Mouse (Mus musculus) G1E (cell line): ENCODE data around the gene Fam131a.

Source experiments
- CTCF ChIP-seq: IDR thresholded peaks from 2 replicates; pipeline ENCODE4 v1.5.1; 2012; ENCODE audit warnings: low read depth, low read length, inconsistent platforms, mixed read lengths
- GATA1 ChIP-seq: IDR thresholded peaks from 2 replicates; pipeline ENCODE4 v1.6.1; 2012; ENCODE audit warnings: borderline replicate concordance, low read length, inconsistent platforms, mixed read lengths
- GATA2 ChIP-seq: IDR thresholded peaks from 2 replicates; pipeline ENCODE4 v1.6.1; 2012; ENCODE audit warnings: low read depth, low read length, inconsistent platforms, borderline replicate concordance
- POLR2AphosphoS5 ChIP-seq: IDR thresholded peaks from 2 replicates; pipeline ENCODE4 v1.6.1; 2012; ENCODE audit warnings: low read depth, low read length, inconsistent platforms; ENCODE audit not compliant: insufficient replicate concordance
- TAL1 ChIP-seq: conservative IDR thresholded peaks from 2 replicates; pipeline ENCODE4 v1.6.1; 2012; ENCODE audit warnings: low read depth, low read length, inconsistent platforms, mixed read lengths

DNA sequence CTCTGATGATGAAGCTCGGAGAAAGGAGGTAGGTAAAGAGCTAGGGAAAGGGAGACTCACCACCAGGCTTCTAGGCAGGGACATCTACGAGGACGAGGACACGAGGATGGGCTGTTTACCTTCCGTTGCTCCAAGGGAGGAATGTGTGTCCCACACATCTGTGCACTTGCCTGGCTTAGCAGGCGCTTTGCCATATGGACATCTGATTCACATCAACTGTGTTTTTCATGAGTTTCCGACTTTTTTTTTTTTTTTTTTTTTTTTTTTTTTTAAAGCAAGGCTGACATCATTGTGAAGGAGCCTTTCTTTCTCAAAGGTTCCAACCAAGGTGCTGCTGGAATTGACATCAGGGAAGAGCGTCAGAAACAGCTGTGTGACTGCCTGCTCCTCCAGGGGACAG, 57.5 kb downstream of the Fam131a start:
- no peak for TF ChIP-seq TAL1
- no peak for TF ChIP-seq CTCF
- TF ChIP-seq POLR2AphosphoS5 = no peak
- no peak for TF ChIP-seq GATA1
- TF ChIP-seq GATA2 = no peak
